Mouse (Mus musculus) thymus, postnatal 0 days (tissue): Measurements from ENCODE around the gene Ifi209. TPM values are rescaled to one million over a fixed set of nuclear protein-coding genes. Genes with fewer than 3 reads are reported as not detected.
A peak's percentile ranks its signal among the peaks of the same experiment; 100 is the strongest.
"Not testable (repeated sequence)": the region's sequence is repeated elsewhere in the genome, so short reads cannot be mapped to it uniquely, and the experiment has no call there.

ENCODE experiments used
- DNase-seq: peaks from one replicate; pipeline ENCODE4 v3.0.0-alpha.2; 2015; ENCODE audit warnings: low spot score
- microRNA-seq: library from miRNA; unstranded; fragments of <30 nt; microRNA quantifications from one replicate; pipeline ENCODE4, GENCODE M21; 2016; ENCODE audit warnings: borderline number of aligned reads
- polyA plus RNA-seq: library from polyadenylated mRNA; unstranded; fragments of >200 nt; fragmentation: Nextera tagmentation; extraction: Ambion mirVana; gene quantifications from 2 replicates; pipeline ENCODE4 v1.2.1, GENCODE M21; 2015

Gene Ifi209
- 5.3 and 7.7 TPM in 2 replicates for polyA plus RNA-seq

GRCm38 (mm10) chr1:173630622-173631021 is at the start of gene Ifi209:
Gene Ifi209, plus strand, starts transcription at chr1:173630917.
- peak; percentile 46 for DNase-seq

GRCm38 (mm10) chr1:173589698-173590097 is 41.0 kb upstream of the Ifi209 start:
- not testable (repeated sequence) for DNase-seq

GRCm38 (mm10) chr1:173598838-173599494 is 31.8 kb upstream of the Ifi209 start, which contains the start of gene Ifi213:
Gene Ifi213, minus strand, starts transcription at chr1:173599274.
- not testable (repeated sequence) for DNase-seq

- not testable (repeated sequence) for DNase-seq
These were observed 20.4 kb upstream of the Ifi209 start for GRCm38 (mm10) chr1:173610291-173610690.

GRCm38 (mm10) chr1:173622216-173622615 is 8.5 kb upstream of the Ifi209 start:
- not testable (repeated sequence) for DNase-seq

- no peak for DNase-seq
These were observed 6.7 kb upstream of the Ifi209 start for GRCm38 (mm10) chr1:173624052-173624451.

DNA sequence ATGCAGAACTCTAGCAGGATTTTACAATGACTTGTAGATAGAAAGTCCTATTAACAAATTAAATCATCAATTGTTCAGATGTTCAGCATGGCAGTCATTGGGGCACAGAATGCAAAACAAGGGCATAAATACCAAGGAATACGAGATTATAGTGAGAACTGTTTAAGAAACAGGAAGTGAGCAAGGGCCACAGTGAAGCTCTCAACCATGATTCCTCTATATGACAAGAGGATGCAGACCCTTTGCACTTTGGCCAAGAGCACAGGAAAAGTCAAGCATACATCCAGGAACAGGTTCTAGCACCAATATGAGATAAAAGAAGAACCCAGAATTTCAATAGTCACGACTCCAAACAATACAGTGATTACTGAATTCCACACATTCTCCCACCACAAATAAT is 4.0 kb upstream of the Ifi209 start:
- no peak for DNase-seq

DNA sequence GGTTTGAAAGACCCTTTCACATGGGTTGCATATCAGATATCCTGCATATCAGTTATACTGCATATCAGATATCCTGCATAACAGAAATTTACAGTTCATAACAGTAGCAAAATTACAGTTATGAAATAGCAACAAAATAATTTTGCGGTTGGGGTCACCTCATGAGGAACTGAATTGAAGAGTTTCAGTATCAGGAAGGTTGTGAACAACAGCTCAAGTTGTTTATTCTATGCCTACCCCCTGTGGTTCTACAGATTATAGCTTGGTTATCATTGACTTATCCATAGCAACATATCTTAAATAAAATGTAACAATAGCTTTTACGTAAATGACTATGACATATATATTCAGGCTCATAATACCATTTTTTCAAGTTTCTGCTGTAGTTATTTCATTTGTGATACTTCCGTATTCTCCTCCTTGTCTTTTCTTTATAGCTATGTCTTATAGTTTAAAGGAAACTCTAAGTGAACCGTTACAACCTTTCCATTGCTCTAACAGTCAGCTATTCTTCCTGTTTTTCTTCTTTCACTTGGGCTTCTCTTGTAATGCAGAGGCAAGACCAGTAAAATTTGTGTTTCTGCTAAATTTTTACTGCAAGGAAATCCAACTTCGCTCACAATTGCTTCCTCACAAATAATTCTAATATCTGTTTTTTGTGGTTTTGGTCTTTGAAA is 3.4 kb downstream of the Ifi209 start:
- DNase-seq = no peak

- no peak for DNase-seq
These were observed 14.7 kb downstream of the Ifi209 start for GRCm38 (mm10) chr1:173645393-173645792.

- no peak for DNase-seq
These were observed 27.3 kb downstream of the Ifi209 start for GRCm38 (mm10) chr1:173657973-173658372.

GRCm38 (mm10) chr1:173673458-173674097 is 42.9 kb downstream of the Ifi209 start, which contains the start of gene Ifi208:
Gene Ifi208, plus strand, starts transcription at chr1:173673675.
- DNase-seq = peak; percentile 7

DNA sequence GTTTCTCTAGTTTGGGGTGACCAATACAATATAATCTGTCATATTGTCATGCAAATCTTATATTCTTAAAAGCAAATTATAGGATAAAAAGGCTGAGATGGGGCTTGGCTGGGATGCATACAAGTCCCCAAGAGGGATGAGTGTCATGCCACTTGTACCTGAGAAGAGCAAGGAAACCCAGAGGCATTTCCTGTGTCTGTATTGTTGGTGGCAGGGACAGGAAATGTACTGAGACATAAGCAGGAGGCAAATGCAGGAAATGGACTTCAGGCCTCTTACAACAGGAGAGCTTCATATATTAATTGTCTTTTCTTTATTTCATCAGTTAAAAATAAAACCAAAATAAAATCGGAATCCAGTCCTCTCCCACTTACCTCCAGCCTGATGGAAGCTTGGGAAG is 47.9 kb downstream of the Ifi209 start:
- DNase-seq = peak; percentile 32

DNA sequence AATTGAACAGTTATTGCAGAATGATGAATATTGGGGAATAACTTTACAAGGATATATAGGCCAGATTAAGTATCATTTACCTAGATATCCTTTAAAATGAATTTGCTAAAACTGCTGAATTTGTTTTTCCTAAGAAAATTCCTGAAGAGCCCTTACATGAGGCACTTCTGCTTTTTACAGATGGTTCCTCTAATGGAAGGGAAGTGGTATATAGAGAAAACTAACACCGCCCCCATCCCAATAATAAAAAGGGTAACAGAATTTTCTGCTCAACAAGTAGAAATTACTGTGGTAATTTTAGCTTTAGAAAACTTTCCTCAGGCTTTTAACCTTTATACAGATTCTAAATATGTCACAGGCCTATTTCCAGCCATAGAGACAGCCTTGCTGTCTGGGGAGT is 63.6 kb downstream of the Ifi209 start:
- DNase-seq = no peak

Small RNAs within 50 kb of the gene (microRNA-seq; reads per million reads assigned to microRNA genes)
- gene Gm44339 = not detected

Other genes starting within 250 kb of the Ifi209 start
- 3.7 and 4.0 TPM in 2 replicates for gene Ifi206, start 139.9 kb upstream of the Ifi209 start, polyA plus RNA-seq
- gene Ifi214, start 95.0 kb upstream of the Ifi209 start, polyA plus RNA-seq = 0.13 and 0.29 TPM in 2 replicates
- 1.8 and 3.3 TPM in 2 replicates for gene Ifi213, start 31.6 kb upstream of the Ifi209 start, polyA plus RNA-seq
- 1.7 TPM in 2 replicates for gene Ifi208, start 42.8 kb downstream of the Ifi209 start, polyA plus RNA-seq
- gene Ifi207, start 110.8 kb downstream of the Ifi209 start, polyA plus RNA-seq = 1.5 and 2.1 TPM in 2 replicates
- gene Ifi204, start 136.0 kb downstream of the Ifi209 start, polyA plus RNA-seq = 8.3 and 9.8 TPM in 2 replicates